Mouse (Mus musculus) testis, adult 2 months (tissue): ENCODE results near the gene Ppan. TPM values are rescaled to one million over a fixed set of nuclear protein-coding genes. Genes with fewer than 3 reads are reported as not detected.

ENCODE experiments used
- H3K27ac ChIP-seq: fragments of 200-500 bp; 2 replicates; pipeline ENCODE4 v1.5.1; 2012; ENCODE audit warnings: low read depth, low read length; ENCODE audit not compliant: control insufficient read depth, insufficient read depth
- H3K27me3 ChIP-seq: fragments of 200-500 bp; 2 replicates; pipeline ENCODE4 v1.6.1; 2012; ENCODE audit warnings: mild to moderate bottlenecking, low read length, moderate library complexity; ENCODE audit not compliant: control insufficient read depth, insufficient read depth
- H3K36me3 ChIP-seq: fragments of 200-500 bp; 2 replicates; pipeline ENCODE4 v1.6.1; 2012; ENCODE audit warnings: mild to moderate bottlenecking, low read length; ENCODE audit not compliant: control insufficient read depth, insufficient read depth
- H3K4me1 ChIP-seq: fragments of 200-500 bp; 2 replicates; pipeline ENCODE4 v1.6.1; 2012; ENCODE audit warnings: low read length; ENCODE audit not compliant: control insufficient read depth, insufficient read depth
- H3K4me3 ChIP-seq: fragments of 200-500 bp; 2 replicates; pipeline ENCODE4 v1.5.1; 2012; ENCODE audit warnings: low read depth, mild to moderate bottlenecking, low read length, moderate library complexity, mixed read lengths; ENCODE audit not compliant: control insufficient read depth
- CTCF ChIP-seq: fragments of 200-500 bp; IDR thresholded peaks from 2 replicates; pipeline ENCODE4 v1.5.1; 2012; ENCODE audit warnings: low read depth, mild to moderate bottlenecking, inconsistent platforms, low read length, moderate library complexity; ENCODE audit not compliant: control insufficient read depth, insufficient read depth, insufficient replicate concordance
- POLR2A ChIP-seq: fragments of 200-500 bp; IDR thresholded peaks from 2 replicates; pipeline ENCODE4 v1.6.1; 2012; ENCODE audit warnings: low read depth, mild to moderate bottlenecking, inconsistent platforms, low read length, moderate library complexity; ENCODE audit not compliant: control insufficient read depth
- polyA plus RNA-seq: library from polyadenylated mRNA; depleted of rRNA; stranded (reverse); fragments of >200 nt; gene quantifications from 2 replicates; pipeline ENCODE4 v1.2.3, GENCODE M21; 2012

Gene Ppan
- polyA plus RNA-seq, 1 experiment = 28.4 TPM

DNA sequence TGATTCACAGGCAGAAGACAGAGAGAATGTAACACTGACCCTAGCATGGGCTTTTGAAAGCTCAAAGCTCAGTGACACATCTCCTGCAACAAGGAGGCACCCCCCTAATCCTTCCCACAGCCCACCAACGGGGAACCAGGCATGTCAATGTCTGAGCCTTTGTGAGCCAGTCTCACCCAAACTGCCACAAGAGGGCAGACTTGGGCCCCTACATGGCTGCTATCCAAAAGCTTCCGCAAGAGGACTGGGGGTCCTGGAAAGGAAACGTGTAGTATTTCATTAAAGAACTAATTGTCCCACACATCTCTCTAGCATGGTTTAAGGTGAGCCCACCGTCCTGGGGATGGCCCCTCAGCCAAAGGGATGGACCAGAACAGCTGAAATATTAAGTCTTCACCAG lies 26.2 kb upstream of the Ppan start:
- Histone ChIP-seq H3K4me3 (no peak overlapping the region), H3K4me1 (no peaks in the 10 kb centered on the region), H3K27me3 (no peaks in the 10 kb centered on the region), H3K36me3 (no peaks in the 10 kb centered on the region), H3K27ac (no peak overlapping the region)
- TF ChIP-seq POLR2A (no peak), CTCF (no peak)

DNA sequence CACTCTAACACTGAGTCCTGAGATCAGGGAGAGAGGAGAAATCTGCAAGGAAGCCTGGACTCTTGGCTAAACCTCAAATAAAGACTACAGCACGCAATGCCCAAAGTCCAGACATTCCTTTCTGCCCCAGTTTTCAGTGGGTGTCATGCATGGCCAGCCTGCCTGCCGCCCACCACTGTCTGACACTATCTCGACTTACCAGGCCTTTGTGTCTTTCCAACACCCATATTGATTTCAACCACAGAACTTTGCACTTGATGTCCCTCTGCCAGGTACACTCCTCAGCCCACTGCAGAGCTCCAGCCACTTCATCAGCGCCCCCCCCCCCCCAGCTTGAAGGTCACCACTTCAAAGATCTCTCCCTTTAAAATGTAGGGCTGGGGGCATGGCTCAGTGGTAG lies 25.8 kb upstream of the Ppan start:
- Histone ChIP-seq H3K4me1 (no peaks in the 10 kb centered on the region), H3K27me3 (no peaks in the 10 kb centered on the region), H3K4me3 (no peak overlapping the region), H3K27ac (no peak overlapping the region), H3K36me3 (no peaks in the 10 kb centered on the region)
- TF ChIP-seq CTCF (no peak), POLR2A (no peak)

DNA sequence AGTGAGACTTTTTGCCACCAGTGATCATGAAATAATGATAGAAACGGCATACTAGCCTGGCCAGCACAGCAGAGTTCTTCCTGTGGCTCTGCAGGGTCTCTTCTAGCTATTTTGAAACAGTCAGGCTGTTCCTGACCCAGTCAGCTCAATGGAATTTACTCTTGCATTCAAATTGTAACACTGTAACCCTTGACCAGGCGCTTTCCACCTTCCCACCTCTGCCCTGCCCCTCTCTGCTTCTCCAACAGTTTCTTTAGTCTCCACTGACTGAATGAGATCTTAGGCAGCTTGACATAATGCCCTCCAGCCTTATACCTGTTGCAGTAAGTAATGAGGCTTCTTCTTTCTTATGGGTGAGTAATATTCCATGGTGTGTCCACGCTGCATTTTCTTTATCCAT lies 21.1 kb upstream of the Ppan start:
- Histone ChIP-seq H3K27ac (no peak overlapping the region), H3K36me3 (no peaks in the 10 kb centered on the region), H3K4me1 (peaks cover 7% of the 10 kb centered on the region), H3K4me3 (no peak overlapping the region), H3K27me3 (no peaks in the 10 kb centered on the region)
- TF ChIP-seq POLR2A (no peak), CTCF (no peak)

DNA sequence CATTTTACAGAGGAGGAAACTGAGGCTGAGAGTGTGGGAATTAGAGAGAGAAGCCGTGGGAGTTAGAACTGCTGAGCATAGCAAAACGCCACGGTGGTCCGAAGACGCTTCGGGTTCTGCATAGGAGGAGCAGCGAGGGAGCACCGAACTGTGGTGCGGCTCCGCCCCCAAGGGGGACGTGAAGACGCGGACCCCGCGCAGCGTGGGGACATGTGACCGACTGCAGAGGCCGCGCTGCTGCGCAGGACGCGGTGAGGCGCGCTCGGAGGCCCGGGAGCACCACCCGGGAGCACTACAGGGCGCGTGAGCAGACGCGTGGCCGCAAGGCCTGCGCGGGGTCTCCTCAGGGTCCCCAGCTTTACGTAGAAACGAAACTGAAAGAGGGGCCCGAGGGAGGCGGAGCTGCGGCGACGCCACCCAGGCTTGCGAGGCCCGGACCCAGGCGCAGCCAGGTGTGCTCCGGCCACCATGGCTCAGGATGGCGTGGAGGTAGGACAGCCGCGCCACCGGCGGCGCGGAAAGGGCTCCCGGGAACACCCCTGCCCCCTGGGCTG lies 19.4 kb upstream of the Ppan start, which contains the start of gene A230050P20Rik:
Gene A230050P20Rik, plus strand, starts transcription at position 195 of the 554 bp plus-strand sequence.
- Histone ChIP-seq H3K27me3 (no peaks in the 10 kb centered on the region), H3K4me3 (peak within 1 kb of the TSS; percentile 71), H3K36me3 (no peaks in the 10 kb centered on the region), H3K4me1 (peaks cover 7% of the 10 kb centered on the region), H3K27ac (no peak within 1 kb of the TSS)
- TF ChIP-seq POLR2A (no peak), CTCF (no peak)

DNA sequence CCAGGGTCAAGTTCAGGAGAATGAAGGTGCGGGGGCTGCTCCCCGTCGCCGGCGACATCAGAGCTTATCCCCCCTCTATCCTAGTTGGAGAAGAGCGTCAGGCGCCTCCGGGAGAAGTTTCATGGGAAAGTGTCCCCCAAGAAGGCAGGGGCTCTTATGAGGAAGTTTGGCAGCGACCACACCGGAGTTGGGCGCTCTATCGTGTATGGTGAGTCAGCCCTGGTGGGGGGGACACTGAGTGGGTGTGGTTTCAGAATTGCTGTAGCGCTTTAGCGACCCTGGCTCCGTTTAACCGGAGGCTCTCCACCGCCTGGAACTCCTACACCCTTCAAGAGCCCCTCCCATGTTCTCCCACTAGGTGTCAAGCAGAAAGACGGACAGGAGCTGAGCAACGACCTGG lies 18.7 kb upstream of the Ppan start:
- Histone ChIP-seq H3K4me1 (peaks cover 7% of the 10 kb centered on the region), H3K4me3 (no peak overlapping the region), H3K27ac (no peak overlapping the region), H3K27me3 (no peaks in the 10 kb centered on the region), H3K36me3 (no peaks in the 10 kb centered on the region)
- no peak for TF ChIP-seq CTCF
- no peak for TF ChIP-seq POLR2A

DNA sequence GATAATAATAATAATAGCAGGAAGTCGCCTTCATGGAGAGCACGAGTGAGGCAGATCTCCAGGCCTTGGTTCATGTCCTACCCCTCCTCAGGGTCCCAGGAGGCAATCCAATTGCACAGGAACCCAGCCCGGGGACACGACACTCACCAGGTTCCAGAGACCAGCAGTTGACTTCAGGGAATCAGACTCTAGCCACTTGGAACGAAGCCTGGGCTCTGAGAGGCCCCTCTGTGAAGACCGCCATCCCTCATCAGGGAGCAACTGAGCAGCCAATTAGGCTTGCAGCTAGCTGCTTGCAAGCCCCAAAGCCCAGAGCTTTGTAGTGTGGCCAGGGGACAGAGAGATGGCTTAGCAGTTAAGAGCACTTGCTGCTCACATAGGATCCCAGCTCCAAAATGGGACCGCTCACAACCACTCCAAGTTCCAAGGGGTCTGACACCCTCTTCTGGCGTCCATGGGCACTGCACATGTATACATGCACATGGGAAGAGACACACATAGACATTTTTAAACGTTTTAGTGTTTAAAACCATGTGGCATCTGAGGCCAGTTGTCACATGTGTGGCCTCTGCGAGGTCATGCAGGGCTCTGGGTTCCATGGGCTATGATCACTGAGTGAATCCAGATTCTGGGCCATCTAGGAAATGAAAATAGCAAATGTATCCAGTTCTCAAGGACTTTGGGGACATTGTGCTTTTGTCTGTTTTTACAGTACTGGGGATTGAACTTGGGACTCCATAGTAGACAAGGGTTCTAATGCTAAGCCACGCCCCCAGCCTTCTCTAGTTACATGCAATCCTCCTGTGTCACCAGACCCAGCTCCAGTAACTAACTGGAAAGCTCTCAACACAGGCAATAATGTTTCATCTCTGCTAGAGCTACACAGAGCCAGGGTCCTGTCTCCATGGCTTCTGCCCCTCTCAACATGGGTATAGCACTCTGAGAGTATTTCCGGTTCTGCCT lies 17.5 kb upstream of the Ppan start:
- no peak for TF ChIP-seq POLR2A
- no peak for TF ChIP-seq CTCF
- H3K27ac ChIP-seq = no peak overlapping the region
- no peaks in the 10 kb centered on the region for H3K36me3 ChIP-seq
- no peak overlapping the region for H3K4me3 ChIP-seq
- peaks cover 7% of the 10 kb centered on the region for H3K4me1 ChIP-seq
- H3K27me3 ChIP-seq = no peaks in the 10 kb centered on the region

DNA sequence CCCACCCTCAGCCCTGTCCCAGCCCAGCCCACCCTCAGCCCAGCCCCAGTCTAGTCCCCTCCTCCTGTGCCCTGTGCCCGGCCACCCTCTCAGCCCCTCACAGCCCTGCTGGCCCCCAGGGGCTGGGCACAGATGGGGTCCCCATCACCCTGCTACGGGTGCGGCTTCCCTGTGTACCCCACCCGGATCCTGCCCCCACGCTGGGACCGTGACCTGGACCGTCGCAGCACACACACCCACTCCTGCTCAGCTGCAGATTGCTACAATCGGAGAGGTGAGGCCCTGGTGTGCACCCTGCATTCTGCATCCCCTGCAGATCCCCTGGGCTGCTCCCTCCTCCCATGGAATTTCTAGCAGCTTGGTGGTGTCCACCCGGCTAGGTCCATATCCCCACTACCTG lies 15.0 kb upstream of the Ppan start:
- H3K4me3 ChIP-seq = no peak overlapping the region
- TF ChIP-seq CTCF = no peak
- H3K27ac ChIP-seq = no peak overlapping the region
- H3K4me1 ChIP-seq = peaks cover 7% of the 10 kb centered on the region
- no peaks in the 10 kb centered on the region for H3K27me3 ChIP-seq
- no peaks in the 10 kb centered on the region for H3K36me3 ChIP-seq

DNA sequence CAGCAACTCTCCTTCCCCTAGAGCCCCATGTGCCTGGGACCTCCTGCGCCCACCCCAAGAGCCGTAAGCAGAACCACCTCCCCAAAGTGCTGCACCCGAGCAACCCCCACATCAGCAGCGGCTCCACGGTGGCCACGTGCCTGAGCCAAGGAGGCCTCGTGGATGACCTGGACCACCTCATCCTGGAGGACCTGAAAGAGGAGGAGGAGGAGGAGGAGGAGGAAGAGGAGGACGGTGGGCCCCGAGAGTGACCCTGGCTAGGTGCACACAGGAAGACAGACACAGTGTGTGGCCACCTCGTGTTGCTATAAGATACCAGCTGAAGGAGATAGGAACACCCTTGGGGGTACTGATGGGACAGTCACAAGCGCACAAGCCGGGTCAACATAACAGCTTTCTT lies 14.5 kb upstream of the Ppan start:
- Histone ChIP-seq H3K4me3 (no peak overlapping the region), H3K27me3 (no peaks in the 10 kb centered on the region), H3K36me3 (no peaks in the 10 kb centered on the region), H3K4me1 (peaks cover 6% of the 10 kb centered on the region), H3K27ac (no peak overlapping the region)
- TF ChIP-seq CTCF = no peak
- TF ChIP-seq POLR2A = no peak
